Mouse (Mus musculus) inflammation-experienced regulatory T-cells, adult 6 months (primary cell): Measurements from ENCODE around the gene P2rx7. TPM values are rescaled to one million over a fixed set of nuclear protein-coding genes. Genes with fewer than 3 reads are reported as not detected.

Experiments used
- ATAC-seq: one replicate; pipeline ENCODE4 v1.8.0; 2017
- polyA plus RNA-seq, 3 experiments: library from polyadenylated mRNA; unstranded; fragments of 100-300 nt; shearing (Covaris generic); gene quantifications; one replicate each; pipeline ENCODE4 v1.2.1; 2017

The P2rx7 gene
- 100 to 1,000 TPM in 1 of 3 experiments, 10 to 100 TPM in 2; 53.2 to 109 (median 90.0) TPM for polyA plus RNA-seq

DNA sequence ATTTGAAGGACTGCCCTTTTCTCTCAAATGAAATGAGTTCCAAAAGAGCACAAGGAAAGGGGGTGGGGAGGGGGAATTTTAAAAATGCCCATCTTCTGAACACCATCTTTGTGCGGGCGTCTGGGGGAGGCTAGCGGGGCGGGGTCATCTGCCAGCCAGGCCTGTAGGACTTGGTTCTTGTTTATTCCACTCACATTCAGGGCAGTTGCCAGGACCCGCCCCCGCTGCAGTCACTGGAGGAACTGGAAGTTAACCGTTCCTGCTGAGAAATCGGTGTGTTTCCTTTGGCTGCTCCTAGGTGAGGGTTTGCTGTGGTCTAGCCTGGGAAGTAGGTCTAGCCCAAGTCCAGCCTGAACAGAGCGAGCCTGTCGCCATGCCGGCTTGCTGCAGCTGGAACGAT lies at the start of gene P2rx7:
Gene P2rx7, plus strand, starts transcription at position 211 of the 400 bp plus-strand sequence.
- ATAC-seq, result no peak

GRCm38 (mm10) chr5:122595470-122595869 lies 48.2 kb upstream of the P2rx7 start:
- ATAC-seq, result no peak

DNA sequence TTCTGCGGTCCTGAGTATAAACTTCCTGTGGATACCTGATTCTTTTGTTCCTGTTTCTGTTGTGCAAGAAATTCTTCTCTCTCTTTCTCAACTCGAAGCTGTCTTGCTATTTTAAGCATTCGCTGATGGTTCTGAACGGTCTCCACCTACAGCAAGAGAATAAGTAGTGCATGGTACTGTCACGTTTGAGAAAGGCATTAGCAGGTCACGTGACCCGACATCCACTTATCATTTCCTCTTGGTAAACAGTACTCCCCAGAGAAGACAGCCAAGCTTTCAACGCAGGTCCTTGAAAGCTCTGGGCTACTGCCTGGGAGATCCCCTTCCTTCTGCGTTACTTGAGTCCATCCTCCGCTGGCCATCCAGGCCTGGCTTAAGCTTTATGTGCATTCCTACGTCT lies 41.5 kb upstream of the P2rx7 start:
- peak; percentile 96 for ATAC-seq

DNA sequence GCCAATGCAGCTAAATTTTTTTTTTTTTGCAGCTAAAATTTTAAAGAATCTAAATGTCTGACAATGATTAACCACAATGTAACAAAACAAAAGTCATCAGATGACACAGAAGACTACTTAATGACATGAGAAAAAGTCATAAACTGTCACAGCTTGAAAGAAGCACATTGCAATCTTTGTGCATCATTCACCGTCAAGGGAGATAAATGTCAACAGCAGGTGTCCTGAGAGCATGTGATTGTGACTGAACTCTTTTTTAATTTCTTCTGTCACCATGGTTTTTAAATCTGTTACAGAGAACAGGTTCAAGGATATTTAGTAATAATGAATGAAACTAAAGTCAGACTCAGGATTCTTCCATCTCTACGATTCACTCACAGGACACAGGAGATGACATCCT lies 38.8 kb upstream of the P2rx7 start:
- ATAC-seq, result no peak

DNA sequence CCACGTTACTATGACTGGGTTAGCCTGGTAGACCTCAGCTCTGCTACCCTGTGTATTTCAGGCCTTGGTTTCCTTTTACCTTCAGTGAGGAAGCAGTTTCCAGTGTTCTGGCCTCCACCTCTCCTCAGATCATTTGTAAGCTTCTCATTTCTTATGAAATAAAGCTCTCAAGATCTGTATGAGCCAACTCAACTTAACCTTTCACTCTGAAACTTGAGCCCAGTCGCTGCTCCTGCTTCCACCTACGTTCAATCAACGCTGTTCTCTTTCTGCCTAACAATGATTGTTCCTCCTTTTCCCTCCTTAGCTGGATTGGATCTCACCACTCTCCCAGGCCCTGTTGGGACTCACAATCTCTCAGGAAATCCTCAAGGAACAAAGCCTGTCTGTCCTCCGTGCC lies 32.1 kb upstream of the P2rx7 start:
- ATAC-seq, result no peak

DNA sequence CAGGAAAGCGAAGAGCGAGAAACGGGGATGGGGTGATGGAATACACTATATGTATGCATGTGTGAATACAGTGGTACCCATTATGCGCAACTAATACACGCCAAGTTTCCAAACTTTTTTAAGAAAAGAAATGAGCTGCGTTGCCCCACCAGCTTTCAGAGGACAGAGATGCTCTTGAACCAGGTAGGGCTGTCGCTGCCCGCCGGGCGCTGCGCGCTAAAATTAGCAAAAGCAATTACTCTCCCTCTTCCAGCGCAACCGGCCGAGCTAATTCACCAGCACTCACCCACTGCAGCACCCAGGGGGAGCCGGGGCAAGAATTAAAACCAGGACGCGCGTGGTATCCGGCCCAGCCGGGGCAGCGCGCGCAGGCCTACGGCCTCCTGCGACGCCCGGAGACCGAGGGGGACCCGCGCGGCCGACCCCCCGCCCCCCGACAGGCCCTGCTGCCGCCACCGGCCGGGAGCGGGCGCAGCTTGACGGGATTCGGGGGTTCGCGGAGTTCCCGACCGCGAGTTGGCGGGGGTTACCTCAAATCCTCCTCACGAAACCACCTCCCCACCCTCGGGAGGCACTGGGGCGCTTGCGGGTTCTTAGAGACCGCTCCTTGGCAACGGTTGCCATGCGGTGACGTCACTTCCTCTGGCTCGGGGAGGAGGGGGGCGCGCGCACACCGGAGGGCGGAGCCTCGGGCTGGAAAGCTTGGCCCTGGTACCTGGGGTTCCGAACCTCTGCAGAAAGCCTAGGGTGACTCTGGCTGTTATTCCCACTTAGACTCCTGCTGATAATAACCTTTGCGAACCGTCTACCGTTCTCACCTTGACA lies 29.6 kb upstream of the P2rx7 start, which contains the start of gene Ift81:
Gene Ift81, minus strand, starts transcription at position 611 of the 825 bp plus-strand sequence.
- peak; percentile 99 for ATAC-seq

- no peak for ATAC-seq
These were observed 26.0 kb upstream of the P2rx7 start for GRCm38 (mm10) chr5:122617718-122618117.

DNA sequence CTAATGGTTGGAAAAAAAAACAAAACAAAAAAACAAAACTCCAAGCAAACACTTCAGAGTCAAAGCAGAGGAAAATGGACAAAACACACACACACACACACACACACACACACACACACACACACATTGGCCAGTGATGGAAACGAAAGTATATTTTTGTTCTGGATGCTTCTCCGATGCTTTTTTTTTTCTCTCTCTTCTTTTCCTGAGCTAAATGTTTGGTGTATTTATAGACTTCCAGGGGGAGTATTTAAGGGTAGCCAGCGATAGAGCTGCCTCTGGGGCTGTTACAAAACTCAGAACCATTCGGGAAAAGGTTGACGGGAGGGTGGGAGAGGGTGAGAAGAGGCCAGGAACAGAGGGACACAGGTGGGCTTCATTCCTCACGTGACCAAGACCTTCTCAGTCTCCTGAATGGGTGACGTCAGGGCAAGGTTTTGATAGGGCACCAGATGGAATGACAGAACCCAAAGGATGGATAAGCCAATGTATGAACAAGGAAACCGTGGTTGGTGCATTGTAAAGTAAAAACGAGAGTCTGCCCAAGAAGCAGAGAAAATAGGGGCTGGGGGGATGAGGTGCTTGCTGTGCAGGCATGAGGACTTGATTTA lies 23.9 kb upstream of the P2rx7 start:
- ATAC-seq, result no peak

DNA sequence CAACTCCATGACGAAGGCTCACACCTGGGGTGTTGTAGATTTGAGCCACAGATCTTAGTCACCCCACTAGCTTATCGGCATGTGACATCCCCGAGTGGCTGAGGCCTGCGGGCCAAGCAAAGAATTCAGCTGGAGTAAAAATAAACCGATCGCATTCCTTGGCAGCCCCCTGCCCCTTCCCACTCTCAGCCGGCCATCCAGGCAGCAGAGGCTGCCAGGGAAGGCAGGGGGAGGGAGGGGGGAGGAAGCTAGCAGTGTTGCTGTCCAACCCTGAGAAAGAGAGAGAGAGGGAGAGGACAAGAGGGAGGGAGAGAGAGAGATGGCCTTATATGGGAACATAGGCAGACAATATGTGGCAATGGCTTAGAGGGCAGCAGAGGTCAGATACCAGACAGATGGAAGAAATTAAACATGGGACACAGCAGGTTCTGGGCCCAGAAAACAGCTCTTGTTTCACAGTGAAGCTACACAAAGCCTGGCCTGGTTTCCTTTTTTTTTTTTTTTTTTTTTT lies 22.3 kb upstream of the P2rx7 start:
- no peak for ATAC-seq

- no peak for ATAC-seq
These were observed 21.2 kb upstream of the P2rx7 start for GRCm38 (mm10) chr5:122622526-122622925.

DNA sequence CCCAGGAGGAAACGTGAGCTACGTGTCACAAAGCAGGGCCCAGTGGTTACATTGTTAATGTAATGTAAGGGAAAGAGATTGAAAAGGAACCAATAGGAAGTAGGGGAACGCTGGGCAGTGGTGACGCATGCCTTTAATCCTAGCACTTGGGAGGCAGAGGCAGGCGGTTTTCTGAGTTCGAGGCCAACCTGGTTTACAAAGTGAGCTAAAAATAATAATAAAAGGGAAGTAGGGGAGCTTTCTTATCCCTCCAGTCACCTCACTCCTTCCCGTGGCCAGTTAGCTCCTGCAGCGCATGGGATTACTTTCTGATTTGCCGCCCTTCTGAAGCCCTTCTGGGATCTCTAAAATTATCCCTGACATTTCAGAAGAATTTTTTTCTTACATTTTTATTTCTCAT lies 19.9 kb upstream of the P2rx7 start:
- ATAC-seq, result no peak

GRCm38 (mm10) chr5:122624952-122625479 lies 18.7 kb upstream of the P2rx7 start:
- no peak for ATAC-seq

DNA sequence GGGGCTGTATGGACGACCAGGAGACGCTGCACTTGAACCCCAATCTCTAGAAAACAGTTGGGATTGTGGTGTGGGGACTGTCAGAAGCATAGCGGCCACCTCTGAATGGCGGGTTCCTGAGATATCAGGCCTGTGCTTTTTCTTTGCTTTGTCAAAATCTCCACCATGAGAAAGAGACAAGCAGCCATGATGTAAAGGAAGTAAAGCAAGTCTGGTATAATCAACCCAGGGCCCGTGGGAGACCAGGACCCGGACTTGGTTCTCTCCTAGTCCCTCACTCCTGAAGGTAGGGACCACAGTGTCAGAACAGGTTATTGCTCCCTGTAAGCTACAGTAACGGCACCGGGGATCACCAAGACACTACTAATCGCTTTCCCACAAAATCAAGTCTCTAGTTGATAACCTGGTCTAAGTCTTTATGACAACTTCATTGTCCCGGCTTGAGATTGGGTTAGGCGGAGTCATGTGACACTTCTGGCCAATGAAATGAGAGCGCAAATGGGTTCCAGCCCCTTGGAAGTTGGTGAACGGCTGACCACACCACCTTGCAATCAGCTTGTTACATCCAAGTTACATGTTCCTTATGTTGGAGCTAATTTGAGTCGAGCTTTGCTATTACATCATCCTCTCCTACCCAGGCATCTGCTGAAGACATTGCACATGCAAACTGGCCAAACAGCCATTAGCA lies 18.0 kb upstream of the P2rx7 start:
- no peak for ATAC-seq

DNA sequence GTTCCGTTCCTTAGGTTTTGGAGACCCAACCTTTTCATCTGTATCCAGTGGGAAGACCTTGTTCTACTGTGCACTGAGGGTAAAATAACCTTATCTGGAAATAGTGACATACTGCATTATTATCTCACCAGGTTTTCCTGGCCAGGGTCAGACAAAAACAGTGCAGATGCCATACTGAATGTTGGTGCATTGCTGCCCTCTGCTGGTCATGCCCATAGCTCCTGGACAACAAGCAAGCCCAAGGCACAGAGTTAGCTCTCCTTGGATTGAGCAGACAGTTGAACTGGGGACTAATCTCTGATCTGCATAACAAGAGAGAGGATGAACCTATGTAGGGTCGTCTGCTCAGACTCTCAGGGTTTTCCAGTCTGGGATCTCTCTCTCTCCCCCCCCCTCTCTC lies 16.5 kb upstream of the P2rx7 start:
- peak; percentile 74 for ATAC-seq

DNA sequence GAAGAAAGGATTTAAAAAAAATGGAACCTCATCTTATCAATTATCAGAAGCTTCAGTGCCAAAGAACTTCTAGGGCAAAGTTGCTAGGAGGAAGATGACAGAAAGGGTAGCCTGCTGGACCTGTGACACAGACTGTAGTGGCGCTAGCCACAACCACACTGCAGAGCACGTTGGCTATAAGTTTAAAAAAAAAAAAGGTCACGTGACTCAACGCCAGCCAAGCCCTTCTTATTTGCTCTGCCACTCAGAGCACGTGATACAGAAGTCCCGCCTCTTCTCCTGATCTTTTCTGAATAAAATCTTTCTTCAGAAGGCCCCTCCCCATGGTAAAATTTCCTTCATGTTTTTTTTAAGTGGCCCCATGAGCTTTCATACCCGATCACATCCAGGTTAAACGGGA lies 8.5 kb upstream of the P2rx7 start:
- no peak for ATAC-seq

GRCm38 (mm10) chr5:122636308-122636707 lies 7.4 kb upstream of the P2rx7 start:
- ATAC-seq, result no peak

DNA sequence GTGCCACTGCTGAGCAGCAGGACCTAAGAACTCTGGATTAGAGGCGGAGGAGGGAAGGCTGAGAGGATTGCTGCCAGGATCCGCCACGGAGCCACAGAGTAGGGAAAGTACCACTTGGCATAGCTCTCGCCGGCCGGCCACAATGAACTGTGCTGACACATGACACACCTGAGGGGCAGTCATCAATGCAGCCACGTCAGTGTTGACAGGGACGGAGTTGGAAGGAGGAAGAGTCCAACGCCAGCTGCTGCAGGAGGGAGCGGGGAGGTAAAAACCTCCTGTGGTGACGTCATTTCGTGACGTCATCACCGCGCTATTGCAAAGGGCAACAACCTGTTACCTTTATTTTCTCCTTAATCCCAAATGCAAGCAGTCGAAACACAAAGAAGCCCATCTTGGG lies 6.8 kb upstream of the P2rx7 start:
- ATAC-seq, result no peak

GRCm38 (mm10) chr5:122638296-122638695 lies 5.4 kb upstream of the P2rx7 start:
- no peak for ATAC-seq

DNA sequence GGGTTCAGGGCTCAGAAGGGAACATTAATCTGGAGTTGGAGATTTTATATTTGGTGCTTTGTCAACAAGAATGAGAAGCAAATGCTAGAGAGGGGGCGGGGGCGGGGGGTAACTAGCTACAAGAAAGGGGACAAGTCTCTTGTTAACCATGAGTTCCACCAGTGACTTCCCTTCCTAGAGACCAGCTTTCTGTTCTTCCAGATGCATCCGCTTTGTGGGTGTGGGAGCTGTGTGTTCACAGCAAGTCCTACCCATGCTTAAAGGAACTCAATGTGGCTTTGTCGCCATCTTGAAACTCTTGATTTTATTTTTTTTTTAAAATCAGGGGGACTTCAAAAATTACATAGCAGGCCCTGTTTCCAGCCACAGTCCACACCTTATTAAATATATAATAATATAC lies 4.2 kb upstream of the P2rx7 start:
- ATAC-seq, result no peak

DNA sequence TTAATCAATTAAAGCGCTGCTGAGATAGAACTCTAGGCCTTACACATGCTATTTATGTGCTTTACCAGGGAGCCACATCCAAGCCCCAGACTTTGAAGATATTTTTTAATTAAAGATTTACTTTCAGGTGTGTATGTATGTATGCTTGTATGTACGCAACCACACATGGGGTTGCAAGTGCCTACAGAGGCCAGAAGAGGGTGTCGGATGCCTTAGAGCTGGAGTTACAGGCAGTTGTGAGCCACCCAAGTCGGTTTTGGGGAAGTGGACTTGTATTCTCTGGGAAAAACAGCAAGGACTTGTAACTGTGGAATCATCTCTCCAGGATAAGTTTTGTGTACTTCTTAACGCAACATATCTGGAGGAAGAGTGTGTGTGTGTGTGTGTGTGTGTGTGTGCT lies 3.7 kb upstream of the P2rx7 start:
- ATAC-seq, result no peak

- ATAC-seq, result peak; percentile 22
These were observed 448 bp downstream of the P2rx7 start for GRCm38 (mm10) chr5:122644111-122644607.

- peak; percentile 49 for ATAC-seq
These were observed 1.6 kb downstream of the P2rx7 start for GRCm38 (mm10) chr5:122645290-122645689.

- peak; percentile 66 for ATAC-seq
These were observed 2.3 kb downstream of the P2rx7 start for GRCm38 (mm10) chr5:122646050-122646449.
